Mouse (Mus musculus) gastrocnemius, postnatal 36 days (tissue): Measurements from ENCODE around the gene Vmn1r222. TPM values are rescaled to one million over a fixed set of nuclear protein-coding genes. Genes with fewer than 3 reads are reported as not detected.
"Not testable (repeated sequence)": the region's sequence is repeated elsewhere in the genome, so short reads cannot be mapped to it uniquely, and the experiment has no call there.

Experiments used
- DNase-seq, 2 experiments: peaks; one replicate each; pipeline ENCODE4 v3.0.0; 2022
- intact Hi-C: fragments of 180-260 bp; cut with DNase I; formaldehyde crosslinking; loops from one replicate; pipeline ENCODE4 v1.15.1; 2025
- long read RNA-seq, 2 experiments: library from polyadenylated mRNA; stranded (forward); transcript quantifications; one replicate each; pipeline ENCODE4 v2.0.0; 2021
- total RNA-seq, 2 experiments: library from RNA; stranded (reverse); gene quantifications; 2 replicates each; pipeline ENCODE4 v1.2.3; 2021

Gene Vmn1r222
- not detected for total RNA-seq
- long read RNA-seq, experiment 1, result 0 reads
- long read RNA-seq, experiment 2, result 0 reads

- DNase-seq, intact Hi-C loops: not testable (repeated sequence)
These were observed at the start of gene Vmn1r222 for GRCm38 (mm10) chr13:23235847-23236246. Gene Vmn1r222 (minus strand): TSS chr13:23235947.

- intact Hi-C loops, result no loop called here
- no peak for DNase-seq
These were observed 49.6 kb upstream of the Vmn1r222 start for GRCm38 (mm10) chr13:23285191-23285920.

- intact Hi-C loops, result no loop called here
- no peak for DNase-seq
These were observed 44.2 kb upstream of the Vmn1r222 start for GRCm38 (mm10) chr13:23279992-23280391.

- no peak for DNase-seq
- intact Hi-C loops, result no loop called here
These were observed 43.8 kb upstream of the Vmn1r222 start for GRCm38 (mm10) chr13:23279576-23279975.

GRCm38 (mm10) chr13:23270321-23271101 lies 34.8 kb upstream of the Vmn1r222 start:
- no peak for DNase-seq
- intact Hi-C loops, result no loop called here

- intact Hi-C loops, result no loop called here
These were observed 33.9 kb upstream of the Vmn1r222 start for GRCm38 (mm10) chr13:23269681-23270080.

GRCm38 (mm10) chr13:23269127-23269526 lies 33.4 kb upstream of the Vmn1r222 start:
- intact Hi-C loops, DNase-seq: not testable (repeated sequence)

More at GRCm38 (mm10) chr13:23269681-23270080, 33.9 kb upstream of the Vmn1r222 start:
- DNase-seq, result no peak

GRCm38 (mm10) chr13:23268606-23269005 lies 32.9 kb upstream of the Vmn1r222 start:
- DNase-seq, intact Hi-C loops: not testable (repeated sequence)

GRCm38 (mm10) chr13:23258546-23259048 lies 22.9 kb upstream of the Vmn1r222 start:
- intact Hi-C loops, result no loop called here
- DNase-seq, result no peak

GRCm38 (mm10) chr13:23246834-23247233 lies 11.1 kb upstream of the Vmn1r222 start, which contains the start of gene Vmn1r223:
Gene Vmn1r223 (plus strand): TSS chr13:23247134.
- not testable (repeated sequence) for DNase-seq
- intact Hi-C loops, result loop anchor here (5.0 kb wide), 1 partner anchor 1175 kb away; no protein-coding TSS in a partner anchor

GRCm38 (mm10) chr13:23213827-23214226 lies 21.9 kb downstream of the Vmn1r222 start, which contains the start of gene Vmn1r221:
Gene Vmn1r221 (plus strand): TSS chr13:23214127.
- DNase-seq, intact Hi-C loops: not testable (repeated sequence)

GRCm38 (mm10) chr13:23203885-23204284 lies 31.9 kb downstream of the Vmn1r222 start:
- intact Hi-C loops, DNase-seq: not testable (repeated sequence)

- intact Hi-C loops, result no loop called here
- no peak for DNase-seq
These were observed 47.9 kb downstream of the Vmn1r222 start, which contains the start of gene Vmn1r220 for GRCm38 (mm10) chr13:23187875-23188274. Gene Vmn1r220 (minus strand): TSS chr13:23187975.

Other genes with a start within 250 kb of the Vmn1r222 start
- gene Vmn1r213, start 228.3 kb downstream of the Vmn1r222 start, total RNA-seq, result not detected
- gene Vmn1r214, start 205.5 kb downstream of the Vmn1r222 start, total RNA-seq, result not detected
- not detected for gene Vmn1r215, start 167.9 kb downstream of the Vmn1r222 start, total RNA-seq
- gene Vmn1r217, start 117.7 kb downstream of the Vmn1r222 start, total RNA-seq, result not detected
- gene Vmn1r218, start 102.8 kb downstream of the Vmn1r222 start, total RNA-seq, result not detected
- gene Vmn1r219, start 76.6 kb downstream of the Vmn1r222 start, total RNA-seq, result not detected
- gene Vmn1r220, start 48.0 kb downstream of the Vmn1r222 start, total RNA-seq, result not detected
- not detected for gene Vmn1r221, start 21.8 kb downstream of the Vmn1r222 start, total RNA-seq
- gene Vmn1r223, start 11.2 kb upstream of the Vmn1r222 start, total RNA-seq, result not detected
- gene Zfp322a, start 133.3 kb upstream of the Vmn1r222 start, total RNA-seq, result 10 to 100 TPM in 1 of 2 experiments, 1 to 10 TPM in 1; 8.4 to 11.1 TPM
- gene Abt1, start 187.9 kb upstream of the Vmn1r222 start, total RNA-seq, result 1 to 10 TPM; 3.2 to 3.3 TPM
- not detected for gene Btn1a1, start 230.0 kb upstream of the Vmn1r222 start, total RNA-seq